Mouse (Mus musculus) MEL (cell line): ENCODE data around the gene Crocc. TPM values are rescaled to one million over a fixed set of nuclear protein-coding genes. Genes with fewer than 3 reads are reported as not detected.

Experiments used
- DNase-seq: peaks from one replicate; pipeline ENCODE4 v3.0.0; 2011; ENCODE audit warnings: low read depth, low spot score
- H3K27ac ChIP-seq: 2 replicates; pipeline ENCODE4 v1.5.1; 2012; ENCODE audit warnings: low read depth, mild to moderate bottlenecking, control low read depth, low read length, moderate library complexity; ENCODE audit not compliant: control insufficient read depth
- H3K27me3 ChIP-seq, 2 experiments: fragments of 150-350 bp in 1 of 2; sonication (generic) in 1 of 2; 2 replicates each; pipeline ENCODE4 v1.6.1; 2012; ENCODE audit warnings: low read length in 2 of 2, mild to moderate bottlenecking in 2 of 2, improper control_type of control experiment in 1 of 2, moderate library complexity in 1 of 2; ENCODE audit not compliant: insufficient read depth in 2 of 2, control insufficient read depth in 1 of 2
- H3K36me3 ChIP-seq, 2 experiments: 2 replicates each; pipeline ENCODE4 v1.6.1; 2012 to 2014; ENCODE audit warnings: low read length in 2 of 2, improper control_type of control experiment in 1 of 2, inconsistent platforms in 1 of 2, mild to moderate bottlenecking in 1 of 2; ENCODE audit not compliant: insufficient read depth in 2 of 2, control insufficient read depth in 1 of 2
- H3K4me1 ChIP-seq, 2 experiments: fragments of 150-350 bp in 1 of 2; sonication (generic) in 1 of 2; 2 replicates each; pipeline ENCODE4 v1.6.1; 2012; ENCODE audit warnings: low read length in 2 of 2, improper control_type of control experiment in 1 of 2, mild to moderate bottlenecking in 1 of 2; ENCODE audit not compliant: insufficient read depth in 2 of 2, control insufficient read depth in 1 of 2
- H3K4me3 ChIP-seq, 2 experiments: fragments of 150-350 bp in 1 of 2; sonication (generic) in 1 of 2; 2 replicates each; pipeline ENCODE4 v1.5.1; 2012; ENCODE audit warnings: low read depth in 2 of 2, low read length in 2 of 2, mild to moderate bottlenecking in 2 of 2, moderate library complexity in 2 of 2, control low read depth in 1 of 2, improper control_type of control experiment in 1 of 2; ENCODE audit not compliant: control insufficient read depth in 1 of 2, insufficient read depth in 1 of 2
- H3K79me2 ChIP-seq: 2 replicates; pipeline ENCODE4 v1.6.1; 2012; ENCODE audit warnings: mild to moderate bottlenecking, low read length, moderate library complexity; ENCODE audit not compliant: control insufficient read depth, poor library complexity, insufficient read depth
- H3K9ac ChIP-seq: 2 replicates; pipeline ENCODE4 v1.6.1; 2012; ENCODE audit warnings: low read depth, mild to moderate bottlenecking, control low read depth, low read length, moderate library complexity; ENCODE audit not compliant: control insufficient read depth, poor library complexity, severe bottlenecking
- H3K9me3 ChIP-seq: fragments of 150-350 bp; sonication (generic); replicated peaks from 2 replicates; pipeline ENCODE4 v1.6.1; 2012; ENCODE audit warnings: mild to moderate bottlenecking, low read length, improper control_type of control experiment, moderate library complexity; ENCODE audit not compliant: insufficient read depth
- BHLHE40 ChIP-seq: IDR thresholded peaks from 2 replicates; pipeline ENCODE4 v1.6.1; 2012; ENCODE audit warnings: low read depth, mild to moderate bottlenecking, inconsistent platforms, low read length, improper control_type of control experiment, borderline replicate concordance
- CHD1 ChIP-seq: IDR thresholded peaks from 2 replicates; pipeline ENCODE4 v1.6.1; 2012; ENCODE audit warnings: low read depth, mild to moderate bottlenecking, inconsistent platforms, low read length, improper control_type of control experiment
- CHD2 ChIP-seq: IDR thresholded peaks from 2 replicates; pipeline ENCODE4 v1.6.1; 2011; ENCODE audit warnings: low read length, improper control_type of control experiment
- CTCF ChIP-seq, 3 experiments: IDR thresholded peaks in 2 of 3; conservative IDR thresholded peaks in 1 of 3; 2 replicates each; pipeline ENCODE4 v1.5.1; 2011 to 2012; ENCODE audit warnings: low read length in 3 of 3, low read depth in 2 of 3, mild to moderate bottlenecking in 2 of 3, improper control_type of control experiment in 1 of 3, inconsistent platforms in 1 of 3, mixed read lengths in 1 of 3, moderate library complexity in 1 of 3; ENCODE audit not compliant: control insufficient read depth in 1 of 3, insufficient read depth in 1 of 3, poor library complexity in 1 of 3, severe bottlenecking in 1 of 3
- E2F4 ChIP-seq: IDR thresholded peaks from 2 replicates; pipeline ENCODE4 v1.6.1; 2011; ENCODE audit warnings: low read depth, low read length, improper control_type of control experiment, borderline replicate concordance
- ELF1 ChIP-seq: IDR thresholded peaks from 2 replicates; pipeline ENCODE4 v1.6.1; 2014; ENCODE audit warnings: low read depth, mild to moderate bottlenecking, inconsistent platforms, low read length, improper control_type of control experiment, moderate library complexity
- EP300 ChIP-seq, 2 experiments: IDR thresholded peaks; 2 replicates each; pipeline ENCODE4 v1.6.1; 2011; ENCODE audit warnings: improper control_type of control experiment in 2 of 2, low read length in 2 of 2, low read depth in 1 of 2, mild to moderate bottlenecking in 1 of 2
- ETS1 ChIP-seq: IDR thresholded peaks from 2 replicates; pipeline ENCODE4 v1.6.1; 2012; ENCODE audit warnings: low read depth, mild to moderate bottlenecking, inconsistent platforms, low read length, improper control_type of control experiment, moderate library complexity
- GABPA ChIP-seq: IDR thresholded peaks from 2 replicates; pipeline ENCODE4 v1.6.1; 2012; ENCODE audit warnings: low read depth, mild to moderate bottlenecking, inconsistent platforms, low read length, improper control_type of control experiment, moderate library complexity
- GATA1 ChIP-seq: IDR thresholded peaks from 2 replicates; pipeline ENCODE4 v1.6.1; 2011; ENCODE audit warnings: low read depth, low read length, improper control_type of control experiment
- HCFC1 ChIP-seq: IDR thresholded peaks from 2 replicates; pipeline ENCODE4 v1.6.1; 2012; ENCODE audit warnings: low read depth, mild to moderate bottlenecking, inconsistent platforms, low read length, improper control_type of control experiment, moderate library complexity
- JUND ChIP-seq: IDR thresholded peaks from 2 replicates; pipeline ENCODE4 v1.6.1; 2011; ENCODE audit warnings: low read depth, mild to moderate bottlenecking, improper control_type of control experiment, low read length
- KAT2A ChIP-seq: conservative IDR thresholded peaks from 2 replicates; pipeline ENCODE4 v1.6.1; 2012; ENCODE audit warnings: low read depth, low read length, improper control_type of control experiment, inconsistent platforms
- MAFK ChIP-seq: IDR thresholded peaks from 2 replicates; pipeline ENCODE4 v1.6.1; 2011; ENCODE audit warnings: low read depth, mild to moderate bottlenecking, low read length, improper control_type of control experiment, borderline replicate concordance
- MAX ChIP-seq: IDR thresholded peaks from 2 replicates; pipeline ENCODE4 v1.6.1; 2011; ENCODE audit warnings: low read length, improper control_type of control experiment
- MAZ ChIP-seq: IDR thresholded peaks from 2 replicates; pipeline ENCODE4 v1.6.1; 2012; ENCODE audit warnings: low read depth, mild to moderate bottlenecking, inconsistent platforms, low read length, improper control_type of control experiment
- MXI1 ChIP-seq: IDR thresholded peaks from 2 replicates; pipeline ENCODE4 v1.6.1; 2011; ENCODE audit warnings: mild to moderate bottlenecking, low read depth, low read length, improper control_type of control experiment
- MYB ChIP-seq: IDR thresholded peaks from 2 replicates; pipeline ENCODE4 v1.6.1; 2011; ENCODE audit warnings: mild to moderate bottlenecking, low read depth, low read length, improper control_type of control experiment
- MYC ChIP-seq: IDR thresholded peaks from 2 replicates; pipeline ENCODE4 v1.6.1; 2011; ENCODE audit warnings: low read depth, mild to moderate bottlenecking, low read length, improper control_type of control experiment, moderate library complexity
- NRF1 ChIP-seq: IDR thresholded peaks from 2 replicates; pipeline ENCODE4 v1.6.1; 2014; ENCODE audit warnings: low read depth, mild to moderate bottlenecking, inconsistent platforms, low read length, improper control_type of control experiment, moderate library complexity; ENCODE audit not compliant: poor library complexity, insufficient read depth, severe bottlenecking
- POLR2A ChIP-seq, 2 experiments: IDR thresholded peaks; 2 replicates each; pipeline ENCODE4 v1.6.1; 2011 to 2012; ENCODE audit warnings: low read length in 2 of 2, mild to moderate bottlenecking in 2 of 2, control low read depth in 1 of 2, improper control_type of control experiment in 1 of 2, low read depth in 1 of 2, moderate library complexity in 1 of 2; ENCODE audit not compliant: control insufficient read depth in 1 of 2, insufficient read depth in 1 of 2, poor library complexity in 1 of 2
- POLR2AphosphoS2 ChIP-seq: IDR thresholded peaks from 2 replicates; pipeline ENCODE4 v1.6.1; 2011; ENCODE audit warnings: low read length, improper control_type of control experiment
- POLR2AphosphoS5 ChIP-seq: IDR thresholded peaks from 2 replicates; pipeline ENCODE4 v1.6.1; 2012; ENCODE audit warnings: low read depth, borderline replicate concordance, mild to moderate bottlenecking, inconsistent platforms, low read length, moderate library complexity, mixed read lengths
- RAD21 ChIP-seq: IDR thresholded peaks from 2 replicates; pipeline ENCODE4 v1.6.1; 2011; ENCODE audit warnings: mild to moderate bottlenecking, low read depth, low read length, improper control_type of control experiment
- RCOR1 ChIP-seq: IDR thresholded peaks from 2 replicates; pipeline ENCODE4 v1.6.1; 2012; ENCODE audit warnings: low read depth, mild to moderate bottlenecking, inconsistent platforms, low read length, improper control_type of control experiment
- SIN3A ChIP-seq: IDR thresholded peaks from 2 replicates; pipeline ENCODE4 v1.6.1; 2012; ENCODE audit warnings: low read length, improper control_type of control experiment, inconsistent platforms
- SMC3 ChIP-seq: IDR thresholded peaks from 2 replicates; pipeline ENCODE4 v1.6.1; 2011; ENCODE audit warnings: low read depth, low read length, improper control_type of control experiment
- TAL1 ChIP-seq: IDR thresholded peaks from 2 replicates; pipeline ENCODE4 v1.6.1; 2012; ENCODE audit warnings: mild to moderate bottlenecking, inconsistent platforms, low read length, moderate library complexity, mixed read lengths
- TBP ChIP-seq: IDR thresholded peaks from 2 replicates; pipeline ENCODE4 v1.8.0; 2011; ENCODE audit warnings: low read depth, low read length, improper control_type of control experiment
- TCF12 ChIP-seq: IDR thresholded peaks from 2 replicates; pipeline ENCODE4 v1.6.1; 2014; ENCODE audit warnings: low read depth, mild to moderate bottlenecking, inconsistent platforms, low read length, improper control_type of control experiment, moderate library complexity
- USF1 ChIP-seq: IDR thresholded peaks from 2 replicates; pipeline ENCODE4 v1.6.1; 2014; ENCODE audit warnings: low read depth, mild to moderate bottlenecking, inconsistent platforms, low read length, improper control_type of control experiment, moderate library complexity
- USF2 ChIP-seq, 2 experiments: IDR thresholded peaks; 2 replicates each; pipeline ENCODE4 v1.6.1; 2011 to 2012; ENCODE audit warnings: improper control_type of control experiment in 2 of 2, low read length in 2 of 2, borderline replicate concordance in 1 of 2, inconsistent platforms in 1 of 2, low read depth in 1 of 2, mild to moderate bottlenecking in 1 of 2; ENCODE audit not compliant: insufficient read depth in 1 of 2
- ZC3H11A ChIP-seq: IDR thresholded peaks from 2 replicates; pipeline ENCODE4 v1.6.1; 2012; ENCODE audit warnings: low read depth, mild to moderate bottlenecking, inconsistent platforms, low read length, improper control_type of control experiment
- ZKSCAN1 ChIP-seq: IDR thresholded peaks from 2 replicates; pipeline ENCODE4 v1.6.1; 2012; ENCODE audit warnings: low read depth, mild to moderate bottlenecking, inconsistent platforms, low read length, improper control_type of control experiment, moderate library complexity
- ZMIZ1 ChIP-seq: IDR thresholded peaks from 2 replicates; pipeline ENCODE4 v1.6.1; 2012; ENCODE audit warnings: low read depth, mild to moderate bottlenecking, inconsistent platforms, low read length, improper control_type of control experiment, moderate library complexity
- ZNF384 ChIP-seq: IDR thresholded peaks from 2 replicates; pipeline ENCODE4 v1.6.1; 2012; ENCODE audit warnings: low read depth, mild to moderate bottlenecking, inconsistent platforms, low read length, improper control_type of control experiment
- polyA plus RNA-seq, 2 experiments: library from polyadenylated mRNA; stranded (reverse) in 1 of 2; unstranded in 1 of 2; fragments of >175 nt in 1 of 2; fragments of >200 nt in 1 of 2; gene quantifications; 2 replicates each; pipeline versions ENCODE4 v1.2.1 to v1.2.4; 2012; ENCODE audit warnings: low replicate concordance in 2 of 2, low read depth in 1 of 2; ENCODE audit not compliant: insufficient read length in 2 of 2, insufficient read depth in 1 of 2, missing spikeins in 1 of 2
- total RNA-seq: library from RNA; depleted of rRNA; stranded (reverse); fragments of 300-350 nt; gene quantifications from 2 replicates; pipeline ENCODE4 v1.2.3, GENCODE M21; 2012

Gene Crocc
- total and polyA plus RNA-seq, 3 experiments, result 0.77 to 3.6 TPM; not detected in 1

DNA sequence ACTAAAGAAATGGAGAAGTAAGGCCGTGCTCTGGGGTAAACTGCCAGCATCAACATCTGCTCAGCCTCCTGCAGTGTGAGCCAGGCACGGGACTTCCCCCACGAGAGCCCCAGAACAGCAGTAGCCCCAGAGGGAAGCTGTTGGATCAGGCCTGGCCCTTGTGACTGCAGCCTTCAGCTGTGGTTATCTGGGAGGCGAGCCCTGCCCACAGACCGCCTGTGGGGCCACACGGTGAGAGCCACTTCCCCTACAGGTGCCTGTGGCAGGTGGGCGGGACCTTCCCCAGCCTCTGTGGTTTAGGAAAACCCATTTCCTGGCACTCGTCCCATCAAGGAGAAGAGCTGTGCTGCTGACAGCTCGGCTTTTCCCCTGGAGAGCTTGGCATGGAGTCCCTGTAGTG lies 76.9 kb downstream of the Crocc start:
- Histone ChIP-seq H3K79me2 (peaks cover 8% of the 10 kb centered on the region), H3K4me1 (peaks cover 4 to 17% of the 10 kb centered on the region in 2 experiments), H3K27ac (peak overlapping the region; percentile 84), H3K36me3 (peaks cover 2 to 10% of the 10 kb centered on the region in 2 experiments; a peak in 3 of 4 replicates), H3K9ac (peak overlapping the region; percentile 48), H3K4me3 (peak overlapping the region; percentile 5 to 41; a peak in 2 of 4 replicates), H3K27me3 (no peaks in the 10 kb centered on the region), H3K9me3 (no peaks in the 10 kb centered on the region)
- peak; percentile 93 for DNase-seq
- TF ChIP-seq EP300 (IDR thresholded peaks at IDR 0.05; ENCODE audit: low read depth in 1 of 2, low read length in 2 of 2) (peak; percentile 73 to 85), CHD2 (no peak), NRF1 (peak; percentile 37; the same call in 1 of the 2 replicates), CHD1 (no peak), RAD21 (no peak), ZKSCAN1 (no peak), GABPA (no peak), TBP (peak; percentile 80), RCOR1 (no peak), SIN3A (peak; percentile 85), USF1 (peak; percentile 64), MYC (peak; percentile 59; the same call in 1 of the 2 replicates), MXI1 (peak; percentile 81), MAFK (no peak; the same call in 1 of the 2 replicates), E2F4 (no peak), USF2 (IDR thresholded peaks at IDR 0.05; ENCODE audit: borderline replicate concordance in 1 of 2, insufficient read depth in 1 of 2, low read depth in 1 of 2, low read length in 2 of 2) (no peak), SMC3 (no peak), MAZ (no peak; the same call in 1 of the 2 replicates), KAT2A (no peak), TAL1 (peak; percentile 71), POLR2AphosphoS5 (no peak), BHLHE40 (peak; percentile 99), ZC3H11A (no peak), ZNF384 (no peak), MYB (no peak; the same call in 1 of the 2 replicates), POLR2AphosphoS2 (no peak), ELF1 (0 out of 2 replicates have a peak, but pooled peaks have one; percentile 20), MAX (peak; percentile 32; the same call in 1 of the 2 replicates), HCFC1 (peak; percentile 53), JUND (no peak), POLR2A (IDR thresholded peaks at IDR 0.05; ENCODE audit: control insufficient read depth in 1 of 2, insufficient read depth in 1 of 2, low read depth in 1 of 2, low read length in 2 of 2, poor library complexity in 1 of 2) (no peak), CTCF (IDR thresholded peaks at IDR 0.05 in 2 of 3, conservative IDR thresholded peaks at IDR 0.05 in 1 of 3; ENCODE audit: control insufficient read depth in 1 of 3, insufficient read depth in 1 of 3, low read depth in 2 of 3, low read length in 3 of 3, poor library complexity in 1 of 3, severe bottlenecking in 1 of 3) (no peak), GATA1 (0 out of 2 replicates have a peak, but pooled peaks have one; percentile 16), TCF12 (peak; percentile 95), ZMIZ1 (no peak), ETS1 (peak; percentile 97)
